Mouse (Mus musculus): ENCODE results near the gene Rab39b. TPM values are rescaled to one million over a fixed set of nuclear protein-coding genes. Genes with fewer than 3 reads are reported as not detected.

The Rab39b gene
- total RNA-seq (2021) (1 to 10 TPM; 1.0 to 1.6 TPM), polyA plus RNA-seq (2012; rRNA removed) (0.15 and 0.21 TPM in 2 replicates)
- long read RNA-seq = 0 reads

DNA sequence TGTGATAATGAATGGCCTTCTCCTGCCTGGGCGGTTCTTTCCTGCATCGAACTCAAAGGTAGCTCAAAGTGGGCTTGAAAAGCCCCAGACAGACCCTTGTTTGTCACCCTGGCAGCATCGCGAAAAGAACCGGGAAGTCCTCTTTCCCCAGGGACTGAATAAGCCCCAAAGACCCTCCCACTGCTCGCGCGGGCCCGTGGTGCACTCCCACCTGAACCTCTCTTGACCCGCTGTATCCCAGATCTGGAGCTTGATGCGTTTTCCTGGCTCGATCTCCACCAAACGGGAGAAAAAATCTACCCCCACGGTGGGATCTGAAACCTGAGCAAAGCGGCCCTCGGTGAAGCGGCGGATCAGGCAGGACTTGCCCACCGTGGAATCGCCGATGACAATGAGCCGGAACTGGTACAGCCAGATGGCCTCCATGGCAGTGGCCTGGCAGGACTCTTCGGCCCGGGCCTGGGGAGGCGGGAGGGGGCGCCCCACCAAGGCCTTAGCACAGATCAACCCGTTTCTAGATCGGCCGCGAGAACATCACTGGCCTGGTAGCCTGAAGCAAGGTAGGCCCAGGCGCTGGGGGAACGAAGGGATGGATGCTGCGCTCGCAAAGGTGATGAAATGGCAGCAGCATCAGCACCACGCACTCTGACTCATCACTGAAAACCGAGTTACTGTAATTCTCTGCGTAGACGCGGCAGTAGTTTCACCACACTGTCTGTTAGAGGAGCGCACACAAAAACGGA is at the start of gene Rab39b:
Gene Rab39b (minus strand): TSS at position 650 of the 743 bp plus-strand sequence.
- peak; percentile 23 for DNase-seq

DNA sequence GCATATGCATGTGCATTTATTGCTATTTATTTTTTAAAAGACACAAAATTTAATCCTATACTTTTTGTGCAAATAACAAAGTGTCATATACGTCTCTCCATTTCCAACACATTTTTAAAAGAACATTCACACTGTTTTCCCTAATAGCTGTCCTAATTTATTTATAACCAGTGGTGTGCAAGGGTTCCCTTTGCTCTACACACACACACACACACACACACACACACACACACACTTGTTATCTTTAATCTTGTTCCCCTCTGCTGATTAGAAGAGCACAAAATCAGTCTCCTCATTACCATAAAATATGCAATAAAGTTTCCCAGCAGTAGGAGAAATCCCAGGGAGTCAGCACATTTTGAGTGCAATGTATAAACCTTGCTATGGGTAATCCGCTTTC is 508 bp upstream of the Rab39b start:
- DNase-seq = no peak

Other genes starting within 250 kb of the Rab39b start
- 100 to 1,000 TPM in 1 of 2 experiments, 10 to 100 TPM in 1; 81.2 to 107 TPM for gene Fundc2, start 195.8 kb downstream of the Rab39b start, total RNA-seq (2021)
- gene Fundc2, start 195.8 kb downstream of the Rab39b start, polyA plus RNA-seq (2012; rRNA removed) = 2.8 and 3.2 TPM in 2 replicates
- 10 to 100 TPM in 1 of 2 experiments, 1 to 10 TPM in 1; 6.9 to 11.3 TPM for gene F8, start 195.6 kb downstream of the Rab39b start, total RNA-seq (2021)
- 0.43 and 0.56 TPM in 2 replicates for gene F8, start 195.6 kb downstream of the Rab39b start, polyA plus RNA-seq (2012; rRNA removed)
- gene Cmc4, start 161.6 kb downstream of the Rab39b start, total RNA-seq (2021) = 1 to 10 TPM; 8.7 to 9.1 TPM
- gene Cmc4, start 161.6 kb downstream of the Rab39b start, polyA plus RNA-seq (2012; rRNA removed) = 3.0 and 3.6 TPM in 2 replicates
- 1 to 10 TPM; 6.3 to 9.3 TPM for gene Mtcp1, start 161.6 kb downstream of the Rab39b start, total RNA-seq (2021)
- gene Mtcp1, start 161.6 kb downstream of the Rab39b start, polyA plus RNA-seq (2012; rRNA removed) = 3.6 and 3.7 TPM in 2 replicates
- gene Brcc3, start 161.6 kb downstream of the Rab39b start, total RNA-seq (2021) = 10 to 100 TPM; 33.6 to 46.1 TPM
- 0.69 and 2.2 TPM in 2 replicates for gene Brcc3, start 161.6 kb downstream of the Rab39b start, polyA plus RNA-seq (2012; rRNA removed)
- 10 to 100 TPM; 29.8 to 51.6 TPM for gene Vbp1, start 63.9 kb downstream of the Rab39b start, total RNA-seq (2021)
- gene Vbp1, start 63.9 kb downstream of the Rab39b start, polyA plus RNA-seq (2012; rRNA removed) = 0.52 and 0.56 TPM in 2 replicates